Mouse (Mus musculus) hindbrain, embryonic 14.5 days (tissue): ENCODE measurements around the gene Wnt11. TPM values are rescaled to one million over a fixed set of nuclear protein-coding genes. Genes with fewer than 3 reads are reported as not detected.

Experiments
- ATAC-seq: fragments of 200-750 bp; cut with Nextera tagmentation; 2 replicates; pipeline ENCODE4 v1.8.0; 2017; ENCODE audit warnings: moderate number of reproducible peaks, mild to moderate bottlenecking, moderate TSS enrichment, moderate library complexity; ENCODE audit not compliant: low FRiP score
- DNase-seq: peaks from one replicate; pipeline ENCODE4 v3.0.0-alpha.2; 2015; ENCODE audit warnings: low spot score
- H3K27ac ChIP-seq: fragments of 300-500 bp; sonication (generic); 2 replicates; pipeline ENCODE4 v1.5.1; 2014; ENCODE audit warnings: mild to moderate bottlenecking, moderate library complexity
- H3K27me3 ChIP-seq: fragments of 300-500 bp; sonication (generic); 2 replicates; pipeline ENCODE4 v1.6.1; 2014; ENCODE audit warnings: mild to moderate bottlenecking, low read length, mixed read lengths; ENCODE audit not compliant: control insufficient read depth, insufficient read depth
- H3K36me3 ChIP-seq: fragments of 300-500 bp; sonication (generic); replicated peaks from 2 replicates; pipeline ENCODE4 v1.6.1; 2014; ENCODE audit not compliant: control insufficient read depth, insufficient read depth
- H3K4me1 ChIP-seq: fragments of 300-500 bp; sonication (generic); replicated peaks from 2 replicates; pipeline ENCODE4 v1.6.1; 2014; ENCODE audit warnings: antibody characterized with exemption, low read length, mixed read lengths; ENCODE audit not compliant: control insufficient read depth, insufficient read depth
- H3K4me2 ChIP-seq: fragments of 300-500 bp; sonication (generic); replicated peaks from 2 replicates; pipeline ENCODE4 v1.6.1; 2014; ENCODE audit warnings: mild to moderate bottlenecking, moderate library complexity
- H3K4me3 ChIP-seq: fragments of 300-500 bp; sonication (generic); replicated peaks from 2 replicates; pipeline ENCODE4 v1.5.1; 2014; ENCODE audit warnings: mild to moderate bottlenecking, low read length
- H3K9ac ChIP-seq: fragments of 300-500 bp; sonication (generic); 2 replicates; pipeline ENCODE4 v1.6.1; 2014
- H3K9me3 ChIP-seq: fragments of 300-500 bp; sonication (generic); 2 replicates; pipeline ENCODE4 v1.6.1; 2016; ENCODE audit warnings: low read length; ENCODE audit not compliant: control insufficient read depth
- WGBS: fragments of 180-500 bp; shearing (Covaris S2); extraction: QIAGEN DNeasy Blood & Tissue Kit; methylation state at CpG from one replicate; pipeline ENCODE4 v1.1.7; 2014; 5-methylcytosine and 5-hydroxymethylcytosine counted together
- polyA plus RNA-seq: library from polyadenylated mRNA; unstranded; fragments of >200 nt; fragmentation: Nextera tagmentation; extraction: Ambion mirVana; gene quantifications from 2 replicates; pipeline ENCODE4 v1.2.1, GENCODE M21; 2014

Wnt11 gene
- polyA plus RNA-seq, 1 experiment from 2014 or later, result 2.3 TPM

DNA sequence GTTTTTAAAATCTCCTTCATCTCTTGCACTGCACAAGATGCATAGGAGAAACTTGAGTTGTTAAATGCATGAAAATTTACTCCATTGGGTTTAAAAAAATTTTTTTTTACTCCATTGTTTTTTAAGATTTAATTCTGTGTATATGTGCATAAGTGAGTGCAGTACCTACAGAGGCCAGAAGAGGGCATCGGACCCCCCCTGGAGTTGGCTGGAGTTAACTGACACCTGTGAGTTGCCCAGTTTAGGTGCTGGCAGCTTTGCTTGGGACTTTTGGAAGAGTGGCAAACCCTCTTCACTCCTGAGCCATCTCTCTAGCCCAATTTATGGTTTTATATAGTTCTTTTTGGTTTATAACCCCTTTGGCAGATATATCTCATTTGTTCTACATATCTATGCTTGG lies 66.2 kb downstream of the Wnt11 start:
- Histone ChIP-seq H3K4me2 (no peak overlapping the region), H3K27ac (no peak overlapping the region), H3K4me3 (no peak overlapping the region), H3K9me3 (no peaks in the 10 kb centered on the region), H3K4me1 (peaks cover 8% of the 10 kb centered on the region), H3K9ac (no peak overlapping the region), H3K36me3 (no peaks in the 10 kb centered on the region), H3K27me3 (no peaks in the 10 kb centered on the region)
- DNase-seq, result no peak
- no peak for ATAC-seq
- 93% methylated on average over 1 of the region's 1 CpGs for WGBS

- DNase-seq (no peak), ATAC-seq (no peak)
- H3K9ac ChIP-seq, result no peak overlapping the region
- H3K27me3 ChIP-seq, result no peaks in the 10 kb centered on the region
- H3K4me2 ChIP-seq, result no peak overlapping the region
- H3K4me1 ChIP-seq, result peaks cover 8% of the 10 kb centered on the region
- H3K27ac ChIP-seq, result no peak overlapping the region
- WGBS, result 63% methylated on average over 5 of the region's 5 CpGs
- H3K9me3 ChIP-seq, result no peaks in the 10 kb centered on the region
- H3K36me3 ChIP-seq, result no peaks in the 10 kb centered on the region
- no peak overlapping the region for H3K4me3 ChIP-seq
These were observed 69.0 kb downstream of the Wnt11 start for GRCm38 (mm10) chr7:98903884-98904283.

Other genes starting within 250 kb of the Wnt11 start
- gene Emsy, start 178.3 kb upstream of the Wnt11 start, polyA plus RNA-seq, result 39.3 and 45.7 TPM in 2 replicates
- gene Thap12, start 132.0 kb upstream of the Wnt11 start, polyA plus RNA-seq, result 53.6 and 59.9 TPM in 2 replicates